Mouse (Mus musculus): ENCODE measurements around the gene Plxnc1.

Plxnc1 gene

DNA sequence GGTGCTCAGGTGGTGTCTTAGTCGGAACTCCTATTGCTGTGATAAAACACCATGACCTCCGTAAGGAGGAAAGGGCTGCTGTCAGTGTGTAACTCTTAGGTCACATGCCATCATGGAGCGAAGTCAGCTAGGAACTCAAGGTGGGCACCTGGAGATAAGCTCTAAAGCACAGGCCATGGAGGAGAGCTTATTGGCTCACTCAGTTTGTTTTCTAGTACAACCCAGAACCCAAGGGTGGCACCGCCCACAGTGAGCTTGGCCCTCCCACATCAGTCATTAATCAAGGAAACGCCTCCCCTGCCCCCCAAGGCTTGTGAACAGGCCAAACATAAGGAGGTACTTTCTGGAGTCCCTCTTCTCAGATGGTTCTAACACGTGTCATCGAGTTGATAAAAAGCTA lies 22.8 kb upstream of the Plxnc1 start:
- H3K27me3 ChIP-seq (ENCODE audit: control insufficient read depth, insufficient read depth, low read length, poor library complexity, severe bottlenecking), result no peaks in the 10 kb centered on the region
- DNase-seq (ENCODE audit: low read depth, low spot score), result peak; percentile 34
- no peaks in the 10 kb centered on the region for H3K36me3 ChIP-seq (ENCODE audit: control insufficient read depth, insufficient read depth, low read length, poor library complexity, severe bottlenecking)

DNA sequence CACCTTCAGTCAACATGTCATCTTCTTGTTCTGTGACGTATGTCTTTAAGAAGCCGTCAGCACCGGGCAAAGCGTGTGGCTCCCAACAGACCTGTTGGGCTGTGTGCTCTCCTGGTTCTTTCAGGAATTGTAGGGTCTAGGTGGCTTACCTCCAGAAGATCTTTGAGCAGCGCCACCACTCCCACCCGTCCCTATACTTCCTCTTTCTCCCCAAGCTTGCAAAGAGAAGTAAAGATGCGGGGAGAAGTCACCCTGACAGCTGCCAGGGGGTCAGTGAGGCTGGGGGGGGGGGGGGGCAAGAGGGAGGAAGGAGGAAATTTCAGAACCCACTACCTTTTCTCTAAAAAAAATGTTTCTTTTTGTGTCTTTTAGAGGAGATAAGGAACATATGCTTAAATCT lies 22.2 kb upstream of the Plxnc1 start:
- no peaks in the 10 kb centered on the region for H3K36me3 ChIP-seq (ENCODE audit: control insufficient read depth, insufficient read depth, low read length, poor library complexity, severe bottlenecking)
- H3K27me3 ChIP-seq (ENCODE audit: control insufficient read depth, insufficient read depth, low read length, poor library complexity, severe bottlenecking), result no peaks in the 10 kb centered on the region
- no peak for DNase-seq (ENCODE audit: low read depth, low spot score)

DNA sequence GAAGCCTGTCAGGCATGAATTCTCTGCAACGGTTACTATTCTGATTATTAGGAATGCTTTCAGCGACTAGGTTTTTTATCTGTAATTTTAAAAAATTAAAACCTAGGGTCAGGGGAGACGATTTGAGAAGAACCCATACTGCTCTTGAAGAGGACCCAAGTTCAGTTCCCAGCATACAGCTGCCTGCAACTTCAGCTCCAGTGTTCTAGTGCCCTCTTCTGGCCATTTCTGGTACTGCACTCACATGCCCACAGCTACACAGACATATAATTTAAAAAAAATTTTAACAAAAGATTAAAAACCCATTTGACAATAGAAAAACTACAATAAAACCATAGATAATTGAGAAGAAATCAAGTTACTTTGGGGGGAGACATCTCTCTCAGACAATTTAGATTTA lies 20.5 kb upstream of the Plxnc1 start:
- H3K27me3 ChIP-seq (ENCODE audit: control insufficient read depth, insufficient read depth, low read length, poor library complexity, severe bottlenecking), result no peaks in the 10 kb centered on the region
- peak; percentile 66 for DNase-seq (ENCODE audit: low read depth, low spot score)
- H3K36me3 ChIP-seq (ENCODE audit: control insufficient read depth, insufficient read depth, low read length, poor library complexity, severe bottlenecking), result no peaks in the 10 kb centered on the region

DNA sequence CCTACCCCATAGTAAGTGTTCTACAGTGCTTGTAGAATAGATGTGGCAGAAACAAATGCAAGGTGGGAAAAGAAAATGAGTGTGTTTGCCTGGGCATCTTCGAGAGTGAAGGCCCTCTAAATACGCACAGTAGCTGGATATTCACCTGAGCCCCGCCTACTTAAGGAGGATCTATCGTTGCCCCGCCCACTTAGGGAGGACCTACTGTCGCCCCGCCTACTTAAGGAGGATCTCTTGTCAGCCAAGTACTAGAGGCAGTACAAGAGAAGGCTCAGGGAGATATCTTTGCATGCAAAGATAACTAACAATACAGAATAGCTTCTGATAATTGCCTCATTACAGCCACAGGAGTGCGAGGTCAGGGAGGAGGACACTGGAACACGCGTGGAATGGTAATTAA lies 17.4 kb upstream of the Plxnc1 start:
- no peaks in the 10 kb centered on the region for H3K27me3 ChIP-seq (ENCODE audit: control insufficient read depth, insufficient read depth, low read length, poor library complexity, severe bottlenecking)
- peak; percentile 34 for DNase-seq (ENCODE audit: low read depth, low spot score)
- no peaks in the 10 kb centered on the region for H3K36me3 ChIP-seq (ENCODE audit: control insufficient read depth, insufficient read depth, low read length, poor library complexity, severe bottlenecking)

DNA sequence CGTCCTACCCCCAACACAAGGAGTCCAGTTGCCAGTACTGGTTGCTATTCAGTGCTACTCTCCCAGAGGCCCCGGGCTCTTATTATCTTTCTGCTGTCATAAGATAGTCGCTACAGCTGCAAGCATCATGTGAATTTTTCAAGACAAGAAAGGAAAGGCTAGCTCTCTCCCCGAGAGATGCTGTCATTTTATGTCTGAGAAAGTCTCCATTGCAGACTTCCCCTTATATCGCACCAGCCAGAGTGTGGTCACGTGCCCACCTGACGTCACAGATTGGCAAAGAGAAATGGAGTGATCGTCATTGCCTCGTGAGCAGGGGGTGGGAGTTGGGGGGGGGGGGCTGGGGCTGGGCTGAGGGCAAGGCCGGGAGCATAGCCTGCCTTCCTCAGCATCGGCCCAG lies 16.6 kb upstream of the Plxnc1 start:
- no peaks in the 10 kb centered on the region for H3K36me3 ChIP-seq (ENCODE audit: control insufficient read depth, insufficient read depth, low read length, poor library complexity, severe bottlenecking)
- DNase-seq (ENCODE audit: low read depth, low spot score), result peak; percentile 70
- H3K27me3 ChIP-seq (ENCODE audit: control insufficient read depth, insufficient read depth, low read length, poor library complexity, severe bottlenecking), result no peaks in the 10 kb centered on the region

DNA sequence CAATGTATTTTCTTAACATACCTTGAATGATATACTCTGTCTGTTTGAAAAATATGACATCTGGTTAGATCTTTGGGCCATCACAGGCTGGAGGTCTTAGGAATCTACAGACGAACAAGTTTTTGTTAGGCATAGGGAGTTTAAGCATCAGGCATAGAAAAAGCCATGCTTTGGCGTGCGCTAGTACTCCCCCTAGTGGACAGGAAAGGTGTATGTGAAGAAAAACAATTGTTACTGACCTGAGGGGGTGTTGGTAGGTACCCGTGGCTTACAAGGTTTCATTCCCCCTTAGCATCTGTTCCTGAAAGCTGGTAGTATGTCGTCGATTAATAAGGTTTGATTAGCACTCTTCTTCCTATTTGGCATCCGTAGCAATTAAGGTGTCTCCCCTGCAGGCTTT lies 13.7 kb upstream of the Plxnc1 start:
- DNase-seq (ENCODE audit: low read depth, low spot score), result peak; percentile 85
- Histone ChIP-seq H3K27me3 (ENCODE audit: control insufficient read depth, insufficient read depth, low read length, poor library complexity, severe bottlenecking) (no peaks in the 10 kb centered on the region), H3K36me3 (ENCODE audit: control insufficient read depth, insufficient read depth, low read length, poor library complexity, severe bottlenecking) (no peaks in the 10 kb centered on the region)

DNA sequence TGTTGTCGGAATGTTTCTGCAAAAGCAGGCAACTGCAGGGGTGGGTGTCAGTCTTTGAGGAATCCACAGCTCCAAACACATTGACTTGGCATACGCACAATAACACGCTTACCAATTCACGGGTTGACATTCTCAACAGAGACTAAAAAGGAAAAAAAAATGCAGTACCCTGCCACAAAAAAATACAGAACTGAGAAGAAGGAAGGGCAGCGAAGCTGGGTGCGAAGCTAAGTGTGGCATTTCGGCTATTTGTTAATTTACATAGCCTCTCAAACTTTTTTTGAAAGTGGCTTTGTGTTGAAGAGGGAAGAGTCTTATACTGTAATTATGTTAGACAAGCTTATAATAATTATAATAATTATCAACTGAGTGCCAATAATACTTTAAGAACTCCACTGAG lies 13.1 kb upstream of the Plxnc1 start:
- H3K36me3 ChIP-seq (ENCODE audit: control insufficient read depth, insufficient read depth, low read length, poor library complexity, severe bottlenecking), result no peaks in the 10 kb centered on the region
- no peaks in the 10 kb centered on the region for H3K27me3 ChIP-seq (ENCODE audit: control insufficient read depth, insufficient read depth, low read length, poor library complexity, severe bottlenecking)
- DNase-seq (ENCODE audit: low read depth, low spot score), result peak; percentile 54

DNA sequence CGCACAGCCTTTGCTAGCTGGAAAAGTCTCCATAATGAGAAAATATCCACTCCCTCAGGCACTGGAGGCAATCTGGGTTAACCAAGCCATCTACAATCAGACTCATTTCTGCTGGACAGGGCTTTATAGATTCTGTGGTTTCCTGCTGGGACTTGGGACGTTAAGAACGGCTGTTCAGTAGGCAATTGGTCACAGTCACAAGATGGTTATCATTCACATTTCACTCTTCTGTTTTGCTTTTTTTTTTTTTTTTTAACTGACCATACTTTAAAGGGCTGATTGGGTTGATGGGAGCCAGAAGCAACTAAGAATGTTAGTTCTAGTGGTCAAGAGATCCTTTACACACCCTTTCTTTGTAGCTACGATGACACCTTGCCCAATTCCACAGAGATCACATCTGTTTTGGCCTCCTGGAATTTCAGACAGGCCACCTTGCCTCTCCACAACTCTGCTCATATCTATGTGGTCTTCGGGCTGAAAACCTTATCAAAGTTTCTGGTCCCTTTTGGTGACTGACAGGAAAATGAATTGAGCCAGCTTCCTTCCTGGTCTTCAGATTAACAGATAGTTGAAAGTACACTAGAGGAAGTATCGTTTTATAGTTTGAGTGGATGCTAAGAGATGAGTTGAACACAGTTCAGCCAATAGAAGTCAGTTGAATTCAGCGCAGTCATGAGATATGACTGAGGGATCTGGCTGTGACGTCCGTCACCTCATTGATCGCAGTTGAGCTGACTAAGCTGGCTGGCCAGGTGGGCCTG lies 3.5 kb upstream of the Plxnc1 start:
- no peak for DNase-seq (ENCODE audit: low read depth, low spot score)
- Histone ChIP-seq H3K27me3 (ENCODE audit: control insufficient read depth, insufficient read depth, low read length, poor library complexity, severe bottlenecking) (no peaks in the 10 kb centered on the region), H3K36me3 (ENCODE audit: control insufficient read depth, insufficient read depth, low read length, poor library complexity, severe bottlenecking) (no peaks in the 10 kb centered on the region)

DNA sequence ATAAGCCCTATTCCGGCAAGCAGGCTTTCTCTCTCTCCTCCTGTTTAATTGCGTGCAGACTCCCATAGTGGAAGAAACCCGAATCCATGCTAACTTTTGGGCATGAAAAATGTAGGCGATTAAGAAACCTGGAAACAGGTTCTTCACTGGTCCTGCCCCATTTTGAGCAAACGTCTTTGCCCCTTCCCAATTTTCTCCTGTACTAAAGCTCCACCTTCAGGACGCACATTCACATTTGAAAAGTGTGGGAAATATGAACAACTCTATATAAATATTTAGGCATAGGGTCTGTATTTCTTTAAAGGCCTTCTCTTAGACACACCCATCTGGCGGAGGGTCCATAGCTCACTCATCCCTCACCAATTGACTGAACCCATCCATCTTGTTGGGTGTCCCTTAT lies 2.8 kb upstream of the Plxnc1 start:
- no peak for DNase-seq (ENCODE audit: low read depth, low spot score)
- Histone ChIP-seq H3K36me3 (ENCODE audit: control insufficient read depth, insufficient read depth, low read length, poor library complexity, severe bottlenecking) (no peaks in the 10 kb centered on the region), H3K27me3 (ENCODE audit: control insufficient read depth, insufficient read depth, low read length, poor library complexity, severe bottlenecking) (no peaks in the 10 kb centered on the region)

DNA sequence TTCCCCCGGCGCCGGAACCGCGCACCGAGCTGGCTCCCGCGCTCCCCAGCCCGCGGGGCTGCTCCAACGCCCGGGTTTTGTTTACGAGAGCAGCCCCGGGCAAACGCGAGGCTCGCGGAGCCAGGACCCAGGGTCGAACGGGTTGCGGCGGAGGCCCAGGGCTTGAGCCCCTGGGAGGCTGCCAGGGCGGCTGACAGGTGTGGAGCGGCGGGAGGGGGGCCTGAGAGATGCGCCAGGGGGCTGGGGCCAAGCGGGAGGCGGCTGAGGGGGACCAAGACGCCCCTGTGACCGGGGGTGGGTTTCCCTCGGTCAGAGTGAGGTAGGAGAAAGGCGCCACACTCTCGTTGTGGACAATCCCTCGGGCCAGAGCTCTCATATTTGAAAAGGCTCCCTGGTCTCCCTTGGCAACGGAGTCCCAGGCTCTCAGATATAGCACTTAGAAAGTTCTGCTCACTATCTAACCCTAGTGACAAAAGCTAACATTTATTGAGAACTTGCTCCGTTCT lies 624 bp upstream of the Plxnc1 start:
- DNase-seq (ENCODE audit: low read depth, low spot score), result peak; percentile 35
- H3K27me3 ChIP-seq (ENCODE audit: control insufficient read depth, insufficient read depth, low read length, poor library complexity, severe bottlenecking), result no peaks in the 10 kb centered on the region
- no peaks in the 10 kb centered on the region for H3K36me3 ChIP-seq (ENCODE audit: control insufficient read depth, insufficient read depth, low read length, poor library complexity, severe bottlenecking)

DNA sequence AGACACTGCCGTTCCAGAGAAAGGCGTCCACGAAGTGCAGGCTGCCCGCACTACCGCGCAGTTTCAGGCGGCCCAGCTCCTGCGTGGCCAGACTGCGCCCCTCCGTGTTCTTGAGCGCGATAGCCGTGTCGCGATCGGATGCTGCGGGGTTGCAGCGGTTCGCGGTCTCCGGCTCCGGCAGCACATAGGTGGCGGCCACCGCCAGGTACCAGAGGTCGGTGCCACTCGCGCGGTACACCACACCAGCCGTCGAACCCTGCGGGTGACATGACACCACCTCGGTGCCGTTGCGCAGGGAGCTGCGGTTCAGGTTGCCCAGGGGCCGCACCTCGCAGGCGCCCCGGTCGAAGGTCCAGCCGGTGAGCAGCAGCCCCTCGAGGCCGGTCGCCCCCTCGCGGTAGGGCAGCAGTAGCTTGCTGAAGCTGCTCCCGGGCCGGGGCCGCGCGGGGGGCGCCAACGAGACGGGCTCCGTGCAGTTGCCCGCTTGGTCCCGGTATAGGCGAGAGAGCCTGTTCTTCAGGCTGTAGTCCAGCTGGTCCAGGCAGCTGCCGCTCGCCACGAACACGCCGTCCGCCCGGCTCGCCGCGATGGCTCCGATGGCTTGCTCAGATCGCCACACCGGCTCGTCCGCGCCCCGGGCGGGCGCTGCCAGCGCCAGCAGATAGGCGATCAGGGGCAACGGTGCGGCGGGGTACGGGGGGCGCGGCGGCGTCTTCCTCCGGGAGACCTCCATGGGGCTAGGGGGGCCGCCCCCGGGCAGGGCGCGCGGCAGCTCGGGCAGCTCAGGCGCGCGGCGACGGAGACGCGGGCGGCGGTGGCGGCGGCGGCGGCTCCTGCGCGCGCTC lies 567 bp downstream of the Plxnc1 start:
- Histone ChIP-seq H3K27me3 (ENCODE audit: control insufficient read depth, insufficient read depth, low read length, poor library complexity, severe bottlenecking) (no peaks in the 10 kb centered on the region), H3K36me3 (ENCODE audit: control insufficient read depth, insufficient read depth, low read length, poor library complexity, severe bottlenecking) (no peaks in the 10 kb centered on the region)
- DNase-seq (ENCODE audit: low read depth, low spot score), result peak; percentile 81

DNA sequence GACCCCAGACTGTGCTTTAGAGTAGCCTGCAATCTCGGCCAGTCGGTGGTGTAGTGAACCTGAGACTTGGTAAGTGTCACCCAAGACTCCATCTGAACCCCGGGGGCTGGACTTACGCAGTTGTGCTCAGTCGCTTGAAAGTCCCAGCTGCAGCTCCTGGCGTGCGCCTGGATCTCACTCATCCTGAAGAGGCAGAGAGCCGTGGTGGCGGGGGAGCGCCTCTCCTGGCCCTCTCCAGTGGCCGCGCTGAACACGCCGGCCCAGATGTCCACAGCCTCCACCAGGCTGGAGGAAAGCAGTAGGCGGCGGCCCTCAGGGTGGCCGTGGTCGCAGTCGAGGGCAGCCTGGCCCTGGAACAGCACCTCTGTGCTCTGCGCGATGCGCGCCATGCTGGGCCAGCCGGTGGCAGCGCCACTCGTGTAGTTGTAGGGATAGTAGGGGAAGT lies 1.2 kb downstream of the Plxnc1 start:
- Histone ChIP-seq H3K27me3 (ENCODE audit: control insufficient read depth, insufficient read depth, low read length, poor library complexity, severe bottlenecking) (no peaks in the 10 kb centered on the region), H3K36me3 (ENCODE audit: control insufficient read depth, insufficient read depth, low read length, poor library complexity, severe bottlenecking) (no peaks in the 10 kb centered on the region)
- DNase-seq (ENCODE audit: low read depth, low spot score), result no peak

DNA sequence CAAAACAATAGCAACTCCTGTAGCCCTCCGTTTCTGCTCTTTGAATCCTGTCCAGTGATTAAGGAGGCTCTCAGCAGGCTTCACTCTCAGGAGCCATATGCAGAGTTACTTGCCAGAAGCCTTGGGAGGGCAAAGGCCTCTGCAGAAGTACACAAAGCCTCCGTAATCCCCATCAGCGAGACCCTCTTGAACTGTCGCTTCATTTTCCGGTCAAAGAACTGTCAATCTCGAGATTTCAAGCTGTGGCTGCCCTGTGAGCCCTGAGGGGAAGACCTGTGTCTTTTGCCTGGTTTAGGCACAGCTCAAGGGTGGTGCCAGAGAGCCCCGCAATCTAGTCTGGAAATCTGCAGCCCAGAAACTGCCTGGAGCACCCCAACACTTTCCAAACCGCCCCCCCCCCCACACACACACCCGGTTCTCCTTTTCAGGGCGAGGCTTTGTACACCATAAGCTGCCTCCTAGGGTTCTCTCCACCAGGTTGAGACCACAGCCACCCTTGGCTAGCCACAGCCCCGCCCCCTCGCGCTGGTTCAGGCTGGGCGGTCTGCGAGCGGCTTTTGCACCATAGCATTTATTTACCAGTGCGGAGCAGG lies 2.1 kb downstream of the Plxnc1 start:
- H3K36me3 ChIP-seq (ENCODE audit: control insufficient read depth, insufficient read depth, low read length, poor library complexity, severe bottlenecking), result no peaks in the 10 kb centered on the region
- peak; percentile 86 for DNase-seq (ENCODE audit: low read depth, low spot score)
- H3K27me3 ChIP-seq (ENCODE audit: control insufficient read depth, insufficient read depth, low read length, poor library complexity, severe bottlenecking), result no peaks in the 10 kb centered on the region

DNA sequence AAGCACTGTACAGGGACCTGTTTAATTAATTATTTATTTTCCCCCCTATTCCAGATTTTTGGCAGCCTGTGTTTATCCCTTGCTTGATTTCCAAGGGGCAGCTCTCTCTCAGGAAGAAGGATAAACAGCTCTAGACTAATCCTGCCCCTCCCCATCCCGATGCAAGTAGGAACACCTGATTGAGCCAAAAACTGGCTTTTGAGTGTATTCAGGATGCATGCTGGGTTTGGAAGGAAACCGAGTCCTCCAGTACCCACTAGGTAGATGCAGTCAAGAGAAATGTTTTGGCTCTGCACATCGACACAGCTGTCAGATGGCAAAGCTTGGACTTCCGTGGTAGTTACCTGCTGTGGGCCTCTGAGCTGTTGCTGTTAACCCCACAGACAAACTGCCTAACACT lies 3.1 kb downstream of the Plxnc1 start:
- no peak for DNase-seq (ENCODE audit: low read depth, low spot score)
- no peaks in the 10 kb centered on the region for H3K27me3 ChIP-seq (ENCODE audit: control insufficient read depth, insufficient read depth, low read length, poor library complexity, severe bottlenecking)
- H3K36me3 ChIP-seq (ENCODE audit: control insufficient read depth, insufficient read depth, low read length, poor library complexity, severe bottlenecking), result no peaks in the 10 kb centered on the region

DNA sequence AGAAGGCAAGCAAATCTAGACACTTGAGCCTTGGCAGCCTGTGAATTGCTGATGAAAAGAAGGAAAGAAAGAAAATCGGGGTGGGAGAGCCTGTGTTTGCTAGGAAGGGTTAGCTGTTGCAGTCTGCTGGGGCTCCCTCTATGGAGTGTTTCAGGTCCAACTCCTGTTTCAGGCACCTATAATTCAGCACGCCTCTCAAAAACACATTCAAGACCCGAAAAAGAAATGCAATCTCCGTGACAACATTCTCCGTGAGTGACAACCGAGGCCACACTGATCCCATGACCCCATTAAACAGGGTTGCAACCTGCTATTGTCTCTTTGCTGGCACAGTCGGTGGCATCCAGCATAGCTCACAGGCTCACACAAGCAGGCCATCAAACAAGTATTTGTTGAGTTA lies 3.8 kb downstream of the Plxnc1 start:
- no peak for DNase-seq (ENCODE audit: low read depth, low spot score)
- Histone ChIP-seq H3K27me3 (ENCODE audit: control insufficient read depth, insufficient read depth, low read length, poor library complexity, severe bottlenecking) (no peaks in the 10 kb centered on the region), H3K36me3 (ENCODE audit: control insufficient read depth, insufficient read depth, low read length, poor library complexity, severe bottlenecking) (no peaks in the 10 kb centered on the region)

Measured in splenic B cell, adult 2 months (primary cell).